Mouse (Mus musculus) myocyte (in vitro differentiated cells): ENCODE results near the gene Wdr64.

Experiments
- CEBPB ChIP-seq: IDR thresholded peaks from 2 replicates; pipeline ENCODE4 v1.6.1; 2011; ENCODE audit warnings: mild to moderate bottlenecking, moderate library complexity; ENCODE audit not compliant: poor library complexity, insufficient read depth, severe bottlenecking
- E2F4 ChIP-seq: IDR thresholded peaks from one replicate; pipeline ENCODE4 v1.6.1; 2011; ENCODE audit warnings: mild to moderate bottlenecking, control low read depth, moderate library complexity; ENCODE audit not compliant: insufficient read depth
- MAX ChIP-seq: IDR thresholded peaks from one replicate; pipeline ENCODE4 v1.6.1; 2011; ENCODE audit warnings: low read depth, mild to moderate bottlenecking, control low read depth
- MYOD1 ChIP-seq, 3 experiments: IDR thresholded peaks; one replicate each; pipeline ENCODE4 v1.6.1; 2011; ENCODE audit warnings: control low read depth in 2 of 3, low read depth in 2 of 3, mild to moderate bottlenecking in 2 of 3, moderate library complexity in 1 of 3; ENCODE audit not compliant: insufficient read length in 2 of 3, control insufficient read depth in 1 of 3
- MYOG ChIP-seq, 3 experiments: IDR thresholded peaks; one replicate each; pipeline ENCODE4 v1.6.1; 2011; ENCODE audit warnings: control low read depth in 2 of 3, low read depth in 2 of 3, mild to moderate bottlenecking in 2 of 3; ENCODE audit not compliant: insufficient read length in 2 of 3, control insufficient read depth in 1 of 3, insufficient read depth in 1 of 3
- POLR2A ChIP-seq: IDR thresholded peaks from one replicate; pipeline ENCODE4 v1.6.1; 2011; ENCODE audit warnings: low read depth, mild to moderate bottlenecking, control low read depth, moderate library complexity; ENCODE audit not compliant: insufficient read length
- POLR2AphosphoS2 ChIP-seq: IDR thresholded peaks from one replicate; pipeline ENCODE4 v1.6.1; 2011; ENCODE audit warnings: low read depth, control low read depth; ENCODE audit not compliant: insufficient read length
- TCF12 ChIP-seq: IDR thresholded peaks from one replicate; pipeline ENCODE4 v1.6.1; 2011; ENCODE audit warnings: mild to moderate bottlenecking, control low read depth; ENCODE audit not compliant: poor library complexity, insufficient read depth, severe bottlenecking
- USF1 ChIP-seq: IDR thresholded peaks from one replicate; pipeline ENCODE4 v1.6.1; 2011; ENCODE audit warnings: low read depth, mild to moderate bottlenecking, control low read depth, moderate library complexity

DNA sequence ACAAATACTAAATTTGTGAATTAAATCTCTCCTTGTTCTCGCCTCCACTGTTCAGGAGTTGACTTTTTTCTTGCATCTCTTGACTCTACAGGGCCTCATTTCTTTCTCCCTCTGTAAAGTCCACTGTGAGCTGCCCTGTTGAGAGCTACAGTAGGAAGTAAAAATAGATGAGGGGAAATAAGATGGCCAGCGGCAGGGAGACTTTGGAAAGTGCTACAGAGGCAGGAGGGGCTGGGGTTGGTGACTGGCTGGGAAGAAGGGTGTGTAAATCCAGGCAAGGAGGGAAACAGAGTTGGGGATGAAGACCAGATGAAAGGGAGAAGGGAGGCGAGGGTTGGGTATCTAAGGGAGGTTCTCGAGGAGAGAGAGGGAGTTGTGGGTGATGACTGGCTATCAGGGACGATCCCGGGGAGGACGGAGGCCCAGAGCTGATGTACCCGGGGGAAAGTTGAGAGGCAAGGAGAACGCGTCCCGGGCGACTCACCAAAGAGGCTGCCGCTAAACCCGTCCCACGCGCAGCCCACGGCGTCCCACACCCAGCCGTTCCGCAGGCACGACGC, 6.6 kb upstream of the Wdr64 start:
- TF ChIP-seq POLR2A (no peak), MAX (no peak), POLR2AphosphoS2 (no peak), E2F4 (no peak), MYOD1 (IDR thresholded peaks at IDR 0.05; ENCODE audit: control insufficient read depth in 1 of 3, insufficient read length in 2 of 3, low read depth in 2 of 3) (no peak), CEBPB (no peak), TCF12 (no peak), USF1 (no peak), MYOG (IDR thresholded peaks at IDR 0.05; ENCODE audit: control insufficient read depth in 1 of 3, insufficient read depth in 1 of 3, insufficient read length in 2 of 3, low read depth in 2 of 3) (no peak)
